Mouse (Mus musculus): ENCODE data around the gene Hmg20a. TPM values are rescaled to one million over a fixed set of nuclear protein-coding genes. Genes with fewer than 3 reads are reported as not detected.

The Hmg20a gene
- polyA plus RNA-seq, 1 experiment from 2014 or later, result 65.9 TPM

Other genes with a start within 250 kb of the Hmg20a start
- gene Peak1, start 542 bp upstream of the Hmg20a start, polyA plus RNA-seq (2014; fragmentation: Nextera tagmentation; extraction: Ambion mirVana), result 4.4 and 4.9 TPM in 2 replicates